Mouse (Mus musculus) right cerebral cortex, adult 18-20 months (tissue): Measurements from ENCODE around the gene Zmiz1.

Source experiments
- DNase-seq: peaks from one replicate; pipeline ENCODE4 v3.0.0; 2022; ENCODE audit warnings: mixed read lengths

Gene Zmiz1

DNA sequence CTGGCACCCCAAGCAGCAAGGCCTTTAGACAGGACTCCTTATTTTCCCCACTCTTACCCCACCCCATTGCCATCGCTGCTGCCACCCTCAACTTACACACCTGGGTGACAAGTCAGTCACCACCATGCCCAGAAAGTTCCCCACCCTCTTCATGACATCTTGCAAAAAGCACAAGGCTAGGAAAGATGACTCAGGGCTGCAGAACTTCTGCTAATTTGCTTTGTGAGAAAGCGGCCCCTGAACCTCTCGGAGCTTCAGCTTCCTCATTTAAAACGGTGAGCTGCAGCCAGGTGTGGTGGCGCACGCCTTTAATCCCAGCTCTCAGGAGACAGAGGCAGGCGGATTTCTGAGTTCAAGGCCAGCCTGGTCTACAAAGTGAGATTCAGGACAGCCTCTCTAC, 141.4 kb downstream of the Zmiz1 start:
- DNase-seq = no peak

GRCm38 (mm10) chr14:25600951-25601350, 142.0 kb downstream of the Zmiz1 start:
- DNase-seq = no peak

DNA sequence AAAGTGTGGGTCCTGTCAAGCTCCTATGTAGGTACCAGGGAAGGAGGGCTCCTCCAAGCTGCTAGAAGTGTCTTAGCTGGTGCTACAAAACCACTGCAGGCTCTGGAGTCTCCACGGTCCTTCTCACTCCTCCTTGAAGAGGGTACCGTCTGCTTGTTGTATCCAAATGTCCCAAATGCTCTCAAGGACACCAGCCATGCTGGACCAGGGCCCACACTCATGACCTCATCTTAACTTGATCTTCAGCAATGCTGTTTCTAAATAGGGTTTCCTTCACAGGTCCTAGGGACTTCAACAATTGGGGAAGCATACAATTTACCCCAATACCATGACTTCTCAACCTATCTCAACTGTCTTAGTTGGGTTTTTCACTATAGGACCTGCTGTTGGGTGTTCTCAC, 143.0 kb downstream of the Zmiz1 start:
- DNase-seq = no peak

DNA sequence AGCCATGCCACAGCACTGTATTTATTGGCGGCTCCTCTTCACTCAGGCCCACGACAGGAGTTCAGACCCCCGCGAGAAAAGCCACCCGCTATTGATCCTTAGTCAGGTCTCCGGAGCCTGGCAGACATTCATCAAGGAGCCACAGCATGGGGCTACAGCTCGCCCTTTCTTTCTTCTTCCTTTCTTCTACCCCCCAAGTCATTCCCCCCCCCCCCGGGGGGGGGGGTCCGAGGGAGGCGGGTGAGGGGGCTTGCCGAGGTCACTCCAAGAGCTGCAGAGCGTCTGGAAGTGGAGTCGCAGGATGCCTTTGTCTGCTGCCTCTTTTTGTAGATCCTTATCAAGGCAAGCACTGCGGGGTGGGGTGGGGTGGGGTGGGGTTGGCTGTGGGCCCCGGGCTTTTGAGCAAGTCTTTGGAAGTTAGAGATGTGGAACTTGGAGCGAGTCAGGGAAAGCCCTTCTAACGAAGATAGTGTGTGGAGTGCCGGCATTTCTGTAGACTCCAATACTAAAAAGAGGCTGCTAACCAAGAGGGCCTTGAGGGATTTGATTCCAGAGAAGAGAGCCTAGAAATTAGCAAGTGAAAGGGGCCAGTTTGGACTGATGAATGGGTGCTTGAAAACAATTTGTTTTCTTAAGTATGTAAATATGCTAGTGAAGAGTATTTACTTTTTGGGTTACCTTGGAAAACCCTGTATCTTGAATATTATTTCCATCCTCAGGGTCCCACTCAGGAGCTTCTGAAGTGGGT, 145.6 kb downstream of the Zmiz1 start:
- DNase-seq = no peak

GRCm38 (mm10) chr14:25606372-25607140, 147.6 kb downstream of the Zmiz1 start:
- DNase-seq = peak; percentile 64

DNA sequence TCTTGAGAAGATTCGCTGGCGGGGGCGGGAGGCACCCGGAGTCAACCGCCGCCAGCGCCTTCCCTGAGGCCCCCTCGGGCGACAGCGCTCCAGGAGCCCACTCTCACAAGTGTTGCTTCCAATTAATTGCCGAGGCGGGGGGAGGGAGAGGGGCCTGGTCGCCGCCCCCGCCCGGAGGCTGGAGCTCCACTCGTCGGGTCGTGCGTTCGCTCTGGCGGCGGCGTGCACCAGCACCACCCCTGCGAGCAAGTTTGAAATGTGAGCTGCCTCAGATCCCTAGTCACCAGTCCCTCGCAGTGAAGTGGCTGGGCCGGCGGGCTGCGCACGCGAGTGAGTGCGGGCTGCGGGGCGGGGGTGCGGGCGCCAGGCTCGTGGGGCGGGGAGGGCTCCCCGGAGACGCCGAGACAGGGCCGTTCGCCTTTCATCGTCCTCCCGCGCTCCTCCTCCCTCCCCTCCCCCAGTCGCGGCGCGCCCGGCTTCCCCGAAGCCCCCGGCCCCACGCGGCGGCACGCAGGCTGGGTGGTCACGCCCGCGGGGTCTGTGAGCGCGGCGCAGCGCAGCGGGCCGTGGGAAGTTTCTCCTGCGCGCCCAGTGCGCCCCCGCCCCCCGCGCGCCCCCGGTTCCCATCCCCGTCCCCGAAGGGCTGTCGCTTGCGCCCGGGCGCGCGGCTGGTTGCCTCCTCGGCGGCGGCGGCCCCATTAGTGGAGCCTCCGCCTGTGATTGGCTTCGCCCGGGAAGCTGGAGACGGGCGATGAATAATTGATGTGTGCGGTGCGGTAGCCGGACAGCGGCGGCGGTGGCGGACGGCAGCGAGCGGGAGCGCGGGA, 148.4 kb downstream of the Zmiz1 start:
- peak; percentile 71 for DNase-seq

DNA sequence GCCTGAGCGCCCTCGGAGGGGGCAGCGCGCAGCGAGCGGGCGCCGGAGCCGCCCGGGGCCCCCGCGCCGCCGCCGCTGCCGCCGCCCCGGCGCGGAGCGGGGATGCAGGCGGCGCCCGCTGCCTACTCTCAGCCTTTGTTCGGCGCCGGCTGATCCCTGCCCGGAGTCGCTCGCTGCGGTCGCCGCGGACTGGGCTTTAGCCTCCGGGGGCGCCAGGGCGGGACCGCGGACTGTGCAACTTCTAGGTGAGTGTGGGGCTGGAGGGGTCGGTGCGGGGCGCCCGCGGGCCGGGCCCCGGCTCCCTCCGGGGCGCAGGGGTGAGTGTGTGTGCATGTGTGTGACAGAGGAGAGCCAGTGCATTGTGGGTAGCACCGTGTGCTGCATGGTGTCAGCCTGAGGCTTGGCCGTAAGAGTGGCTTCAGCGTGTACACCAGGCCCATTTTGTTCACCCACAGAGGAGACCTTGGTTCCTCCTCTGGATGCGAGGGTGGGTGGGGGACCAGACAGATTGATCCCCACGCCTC, 149.0 kb downstream of the Zmiz1 start:
- DNase-seq = peak; percentile 65

DNA sequence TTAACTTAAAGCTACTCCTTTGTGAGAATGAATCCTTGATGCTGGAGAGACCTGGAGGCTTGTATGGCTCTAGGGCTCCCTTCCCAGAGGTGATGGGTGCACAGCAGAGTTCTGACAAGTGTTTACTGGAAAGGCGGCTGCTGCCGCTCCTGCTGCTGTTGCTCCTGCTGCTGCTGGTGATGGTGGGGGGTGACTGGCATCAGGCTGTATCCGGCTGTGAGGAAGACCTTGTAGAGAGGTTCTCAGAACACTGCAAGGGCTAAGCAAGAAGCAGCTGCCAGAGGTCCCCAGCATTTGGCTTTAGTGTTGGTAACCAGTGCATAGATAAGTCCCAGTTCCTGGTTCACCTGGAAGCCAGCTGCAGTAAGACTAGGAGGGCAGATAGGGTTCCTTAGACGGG, 149.6 kb downstream of the Zmiz1 start:
- no peak for DNase-seq

GRCm38 (mm10) chr14:25609355-25609754, 150.4 kb downstream of the Zmiz1 start:
- peak; percentile 67 for DNase-seq

DNA sequence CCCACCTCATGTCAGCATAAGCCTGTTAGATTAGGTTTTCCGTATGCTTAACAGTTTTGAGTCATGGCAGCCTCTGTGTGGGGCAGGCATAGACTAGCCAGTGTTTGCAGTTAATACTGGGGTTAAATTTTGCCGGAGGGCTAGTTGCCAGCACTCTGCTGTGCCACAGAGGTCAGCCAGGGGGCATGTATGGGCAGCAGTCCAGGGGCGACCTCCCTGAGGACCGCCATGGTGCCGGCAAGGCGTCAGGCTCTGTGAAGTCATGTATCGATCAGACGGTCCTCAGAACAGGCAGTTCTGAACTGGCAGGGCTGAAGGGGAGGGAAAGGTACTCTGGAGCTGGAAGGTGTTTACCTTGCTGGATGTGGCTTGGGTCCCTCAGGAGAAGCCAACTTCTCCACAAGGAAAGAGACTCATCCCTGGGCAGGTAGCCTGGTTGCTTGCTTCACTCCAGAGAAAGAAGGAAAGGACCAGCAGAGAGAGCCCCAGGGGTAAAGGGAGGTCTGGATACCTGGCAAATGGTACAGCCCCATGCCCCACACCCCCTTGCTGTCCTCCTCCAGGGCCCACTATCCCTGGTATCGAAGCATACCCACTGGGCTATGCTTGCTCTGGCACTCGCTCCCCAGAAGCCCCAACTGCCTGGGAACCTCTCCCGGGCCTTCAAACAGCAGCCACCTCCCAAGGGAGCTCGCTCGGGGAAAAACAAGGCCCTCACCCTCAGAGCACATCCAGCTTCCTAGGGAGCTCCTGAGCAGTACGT, 151.6 kb downstream of the Zmiz1 start:
- no peak for DNase-seq

- no peak for DNase-seq
Observed at GRCm38 (mm10) chr14:25611159-25611697, 152.2 kb downstream of the Zmiz1 start.

- DNase-seq = no peak
Observed at GRCm38 (mm10) chr14:25611815-25612698, 153.1 kb downstream of the Zmiz1 start.

GRCm38 (mm10) chr14:25613942-25614575, 155.1 kb downstream of the Zmiz1 start:
- no peak for DNase-seq

DNA sequence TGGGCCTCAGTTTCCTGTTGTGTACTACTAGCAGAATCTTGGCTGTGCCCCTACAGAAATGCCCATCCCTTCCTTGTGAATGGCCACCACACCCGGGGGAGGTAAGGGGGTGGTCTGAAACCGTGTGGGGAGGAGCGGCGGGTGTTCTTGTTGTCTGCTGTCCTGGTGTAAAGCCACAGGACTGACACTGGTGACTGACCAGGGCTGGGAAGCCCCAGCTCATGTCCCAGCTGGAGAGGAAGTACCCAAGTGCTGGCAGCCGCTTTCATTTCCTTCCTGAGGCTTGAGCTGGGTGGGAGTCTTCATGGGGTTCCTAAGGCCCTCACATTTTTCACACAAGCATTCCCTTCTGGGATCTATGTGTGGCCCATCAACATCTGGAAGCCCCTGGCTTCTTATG, 155.7 kb downstream of the Zmiz1 start:
- DNase-seq = no peak

- no peak for DNase-seq
Observed at GRCm38 (mm10) chr14:25615602-25616001, 156.6 kb downstream of the Zmiz1 start.

GRCm38 (mm10) chr14:25616009-25616723, 157.2 kb downstream of the Zmiz1 start:
- no peak for DNase-seq

- no peak for DNase-seq
Observed at GRCm38 (mm10) chr14:25617264-25617663, 158.3 kb downstream of the Zmiz1 start.

- no peak for DNase-seq
Observed at GRCm38 (mm10) chr14:25619066-25619762, 160.2 kb downstream of the Zmiz1 start.

GRCm38 (mm10) chr14:25620766-25621165, 161.8 kb downstream of the Zmiz1 start:
- DNase-seq = no peak
